Mouse (Mus musculus) neural tube, embryonic 15.5 days (tissue): ENCODE measurements around the gene Itgad. TPM values are rescaled to one million over a fixed set of nuclear protein-coding genes. Genes with fewer than 3 reads are reported as not detected.

ENCODE experiments used
- ATAC-seq: fragments of 200-750 bp; cut with Nextera tagmentation; 2 replicates; pipeline ENCODE4 v1.8.0; 2017; ENCODE audit warnings: mild to moderate bottlenecking, moderate TSS enrichment, moderate library complexity; ENCODE audit not compliant: low FRiP score
- H3K27ac ChIP-seq: fragments of 300-500 bp; sonication (generic); replicated peaks from 2 replicates; pipeline ENCODE4 v1.5.1; 2015; ENCODE audit warnings: mild to moderate bottlenecking, inconsistent platforms
- H3K27me3 ChIP-seq: fragments of 300-500 bp; sonication (generic); replicated peaks from 2 replicates; pipeline ENCODE4 v1.6.1; 2015; ENCODE audit warnings: inconsistent platforms
- H3K36me3 ChIP-seq: fragments of 300-500 bp; sonication (generic); 2 replicates; pipeline ENCODE4 v1.6.1; 2015; ENCODE audit warnings: inconsistent platforms
- H3K4me1 ChIP-seq: fragments of 300-500 bp; sonication (generic); 2 replicates; pipeline ENCODE4 v1.6.1; 2015; ENCODE audit warnings: inconsistent platforms
- H3K4me2 ChIP-seq: fragments of 300-500 bp; sonication (generic); 2 replicates; pipeline ENCODE4 v1.6.1; 2015; ENCODE audit warnings: inconsistent platforms, mild to moderate bottlenecking, moderate library complexity
- H3K4me3 ChIP-seq: fragments of 300-500 bp; sonication (generic); replicated peaks from 2 replicates; pipeline ENCODE4 v1.5.1; 2015; ENCODE audit warnings: mild to moderate bottlenecking, inconsistent platforms
- H3K9ac ChIP-seq: fragments of 300-500 bp; sonication (generic); replicated peaks from 2 replicates; pipeline ENCODE4 v1.6.1; 2015; ENCODE audit warnings: mild to moderate bottlenecking, inconsistent platforms
- H3K9me3 ChIP-seq: fragments of 300-500 bp; sonication (generic); replicated peaks from 2 replicates; pipeline ENCODE4 v1.6.1; 2016; ENCODE audit warnings: inconsistent platforms
- WGBS: fragments of 180-500 bp; shearing (Covaris S2); methylation state at CpG from one replicate; pipeline ENCODE4 v1.1.7; 2015; ENCODE audit warnings: mixed read lengths; 5-methylcytosine and 5-hydroxymethylcytosine counted together
- polyA plus RNA-seq: library from polyadenylated mRNA; unstranded; fragments of >200 nt; fragmentation: Nextera tagmentation; extraction: Ambion mirVana; gene quantifications from 2 replicates; pipeline ENCODE4 v1.2.1, GENCODE M21; 2015

Itgad gene
- polyA plus RNA-seq, 1 experiment from 2014 or later, result 0.04 TPM

DNA sequence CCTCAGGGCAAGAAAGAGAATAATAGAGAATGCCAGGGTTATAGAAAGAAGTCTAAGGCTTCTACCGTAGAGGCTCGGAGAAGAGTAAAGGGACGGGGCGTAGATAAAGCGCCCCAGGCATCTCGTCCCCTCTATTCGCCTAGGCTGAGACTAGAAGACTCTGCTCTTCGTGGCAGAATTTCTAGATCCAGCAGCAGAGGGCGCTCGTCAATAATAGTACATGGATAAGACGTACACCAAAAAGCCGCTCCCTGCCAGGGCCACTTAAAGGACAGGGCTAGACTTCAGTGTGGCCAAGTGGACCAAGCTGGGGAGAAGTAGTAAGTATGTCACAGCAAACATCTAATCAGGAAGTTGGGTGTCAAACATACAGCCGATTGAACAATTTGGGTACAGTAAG lies 93.3 kb downstream of the Itgad start:
- WGBS, result 2% methylated on average over 13 of the region's 13 CpGs
- peak overlapping the region; percentile 65 for H3K9ac ChIP-seq
- H3K4me3 ChIP-seq, result peak overlapping the region; percentile 45
- peak; percentile 77 for ATAC-seq
- peaks cover 21% of the 10 kb centered on the region for H3K36me3 ChIP-seq
- no peaks in the 10 kb centered on the region for H3K9me3 ChIP-seq
- H3K4me1 ChIP-seq, result peaks cover 29% of the 10 kb centered on the region
- H3K4me2 ChIP-seq, result peak overlapping the region; percentile 59
- peak overlapping the region; percentile 84 for H3K27ac ChIP-seq
- 0 out of 2 replicates have a peak, but pooled peaks cover 2% of the 10 kb centered on the region for H3K27me3 ChIP-seq

DNA sequence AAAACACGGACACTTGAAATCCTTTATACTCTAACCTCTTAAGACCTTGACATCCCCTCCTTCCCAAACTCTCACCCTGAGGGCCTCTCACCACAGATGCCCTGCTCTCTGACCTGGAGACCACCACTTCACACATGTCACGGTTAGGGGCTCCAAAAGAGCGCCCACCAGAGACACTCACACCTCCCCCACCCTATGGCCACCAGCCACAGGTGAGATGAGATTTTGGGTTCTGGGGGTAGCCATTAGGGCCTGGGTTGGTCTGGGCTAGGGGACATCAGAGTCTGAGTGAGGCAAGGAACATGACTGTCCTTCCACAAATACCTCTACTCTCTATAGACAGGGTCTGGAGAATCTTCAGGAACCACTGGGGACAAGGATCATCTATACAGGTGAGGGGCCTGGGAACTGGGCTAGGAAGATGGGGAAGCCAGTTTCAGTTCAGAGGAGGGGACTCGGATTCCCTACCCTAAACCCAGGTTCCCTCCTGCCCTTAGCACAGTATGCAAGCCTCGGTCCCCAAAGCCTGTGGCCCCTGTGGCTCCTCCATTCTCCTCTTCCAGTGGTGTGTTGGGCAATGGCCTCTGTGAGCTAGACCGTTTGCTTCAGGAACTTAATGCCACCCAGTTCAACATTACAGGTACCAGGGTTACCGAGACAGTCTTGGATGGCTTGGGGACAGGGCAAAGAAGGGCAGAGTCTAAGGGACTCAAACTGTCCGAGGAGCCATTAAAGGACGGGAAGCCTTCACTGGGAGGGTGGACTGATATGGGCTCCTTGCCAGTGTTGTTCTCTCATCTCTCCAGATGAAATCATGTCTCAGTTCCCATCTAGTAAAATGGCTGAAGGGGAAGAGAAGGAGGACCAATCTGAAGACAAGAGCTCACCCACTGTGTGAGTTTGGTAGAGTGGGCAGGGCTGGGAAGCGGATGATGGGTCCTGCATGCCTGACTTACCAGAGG lies 94.2 kb downstream of the Itgad start:
- Histone ChIP-seq H3K9ac (no peak overlapping the region), H3K4me3 (peak overlapping the region; percentile 45; the same call in 1 of the 2 replicates), H3K4me2 (peak overlapping the region; percentile 59)

DNA sequence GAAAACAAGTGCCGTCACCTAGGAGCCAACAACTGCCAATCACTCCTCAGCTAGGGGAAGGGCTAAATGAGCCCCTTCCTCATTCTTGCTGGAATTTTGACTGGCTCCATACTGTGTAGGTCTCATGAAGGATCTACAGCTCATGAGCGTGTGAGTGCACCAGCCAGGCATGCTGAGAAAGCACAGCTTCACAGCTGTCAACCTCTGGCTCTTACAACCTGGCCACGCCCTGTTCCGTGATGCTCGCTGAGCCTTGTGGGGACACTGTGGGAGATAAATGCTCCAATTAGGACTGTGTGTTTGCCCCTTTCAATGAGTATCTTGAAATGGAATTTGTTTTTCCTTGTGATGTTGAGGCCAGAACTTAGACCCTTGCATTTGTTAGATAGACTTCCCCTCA lies 95.8 kb downstream of the Itgad start:
- ATAC-seq, result no peak
- 88% methylated on average over 5 of the region's 5 CpGs for WGBS
- H3K36me3 ChIP-seq, result peaks cover 2% of the 10 kb centered on the region; the same call in 1 of the 2 replicates
- no peak overlapping the region for H3K4me3 ChIP-seq
- H3K4me1 ChIP-seq, result peaks cover 37% of the 10 kb centered on the region
- no peak overlapping the region for H3K9ac ChIP-seq
- H3K27me3 ChIP-seq, result 0 out of 2 replicates have a peak, but pooled peaks cover 2% of the 10 kb centered on the region
- no peaks in the 10 kb centered on the region for H3K9me3 ChIP-seq
- H3K27ac ChIP-seq, result no peak overlapping the region
- H3K4me2 ChIP-seq, result no peak overlapping the region

More for the DNA sequence above, 94.2 kb downstream of the Itgad start:
- H3K27ac ChIP-seq, result no peak overlapping the region
- ATAC-seq, result no peak
- 84% methylated on average over 10 of the region's 10 CpGs for WGBS
- H3K4me1 ChIP-seq, result peaks cover 37% of the 10 kb centered on the region
- H3K36me3 ChIP-seq, result peaks cover 12% of the 10 kb centered on the region
- 0 out of 2 replicates have a peak, but pooled peaks cover 2% of the 10 kb centered on the region for H3K27me3 ChIP-seq
- H3K9me3 ChIP-seq, result no peaks in the 10 kb centered on the region

DNA sequence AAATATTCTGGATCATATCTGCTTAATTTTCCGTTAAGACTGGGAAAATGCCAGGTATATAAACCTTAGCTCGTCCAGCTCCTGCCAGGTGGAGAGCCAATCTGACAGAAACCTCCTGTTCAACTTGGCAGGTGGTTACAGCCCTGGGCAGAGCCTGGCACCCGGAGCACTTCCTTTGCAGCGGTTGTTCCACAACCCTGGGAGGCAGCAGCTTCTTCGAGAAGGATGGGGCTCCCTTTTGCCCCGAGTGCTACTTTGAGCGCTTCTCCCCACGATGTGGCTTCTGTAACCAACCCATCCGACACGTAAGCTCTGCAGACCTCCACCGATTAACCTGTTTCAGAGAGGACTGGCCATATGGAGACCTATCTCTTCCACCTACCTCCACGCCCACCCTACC lies 97.8 kb downstream of the Itgad start:
- Histone ChIP-seq H3K27me3 (0 out of 2 replicates have a peak, but pooled peaks cover 2% of the 10 kb centered on the region), H3K4me1 (peaks cover 22% of the 10 kb centered on the region), H3K9me3 (no peaks in the 10 kb centered on the region), H3K27ac (no peak overlapping the region), H3K9ac (peak overlapping the region; percentile 43; the same call in 1 of the 2 replicates), H3K4me3 (peak overlapping the region; percentile 42), H3K36me3 (no peaks in the 10 kb centered on the region), H3K4me2 (peak overlapping the region; percentile 70)
- WGBS, result 44% methylated on average over 12 of the region's 12 CpGs
- no peak for ATAC-seq

DNA sequence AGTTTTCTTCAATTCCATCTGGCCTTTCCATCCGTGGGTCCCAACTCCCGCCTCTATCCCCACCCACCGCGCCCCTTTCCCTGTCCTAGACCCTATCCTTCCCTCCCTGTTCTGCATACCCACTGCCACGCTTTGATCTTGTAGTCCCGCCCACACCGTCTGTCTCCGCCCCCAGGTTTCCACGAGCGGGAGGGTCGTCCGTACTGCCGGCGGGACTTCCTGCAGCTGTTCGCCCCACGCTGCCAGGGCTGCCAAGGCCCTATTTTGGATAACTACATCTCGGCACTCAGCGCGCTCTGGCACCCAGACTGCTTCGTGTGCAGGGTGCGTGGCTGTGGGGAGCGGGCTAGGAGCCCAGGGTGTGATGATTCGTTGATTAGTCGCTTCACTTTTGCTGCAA lies 98.4 kb downstream of the Itgad start:
- H3K4me2 ChIP-seq, result peak overlapping the region; percentile 70
- 7% methylated on average over 24 of the region's 24 CpGs for WGBS
- no peaks in the 10 kb centered on the region for H3K9me3 ChIP-seq
- no peaks in the 10 kb centered on the region for H3K36me3 ChIP-seq
- peaks cover 18% of the 10 kb centered on the region for H3K4me1 ChIP-seq
- peak overlapping the region; percentile 42 for H3K4me3 ChIP-seq
- ATAC-seq, result peak; percentile 76
- peak overlapping the region; percentile 43 for H3K9ac ChIP-seq
- no peak overlapping the region for H3K27ac ChIP-seq
- 0 out of 2 replicates have a peak, but pooled peaks cover 2% of the 10 kb centered on the region for H3K27me3 ChIP-seq

DNA sequence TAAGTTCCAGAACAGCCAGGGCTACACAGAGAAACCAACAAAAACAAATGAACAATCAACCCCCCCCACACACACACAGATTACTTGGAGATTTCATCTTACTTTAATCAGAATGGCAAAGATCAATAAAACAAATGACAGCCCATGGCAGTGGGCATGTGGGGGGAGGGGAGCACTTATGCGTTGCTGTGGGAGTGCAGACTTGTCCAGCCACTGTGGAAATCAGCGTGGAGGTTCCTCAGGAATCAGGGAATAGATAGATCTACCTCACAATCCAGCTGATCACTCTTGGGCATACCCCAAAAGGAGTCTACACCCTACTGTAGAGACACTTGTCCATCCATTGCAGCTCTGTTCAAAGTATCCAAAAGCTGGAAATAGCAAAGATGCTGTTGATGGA lies 100.8 kb downstream of the Itgad start:
- H3K9ac ChIP-seq, result no peak overlapping the region
- no peak overlapping the region for H3K4me3 ChIP-seq
- H3K27me3 ChIP-seq, result 0 out of 2 replicates have a peak, but pooled peaks cover 2% of the 10 kb centered on the region
- ATAC-seq, result no peak
- H3K27ac ChIP-seq, result no peak overlapping the region
- H3K36me3 ChIP-seq, result no peaks in the 10 kb centered on the region
- H3K9me3 ChIP-seq, result no peaks in the 10 kb centered on the region
- no peak overlapping the region for H3K4me2 ChIP-seq
- H3K4me1 ChIP-seq, result peaks cover 18% of the 10 kb centered on the region
- 67% methylated on average over 2 of the region's 2 CpGs for WGBS

DNA sequence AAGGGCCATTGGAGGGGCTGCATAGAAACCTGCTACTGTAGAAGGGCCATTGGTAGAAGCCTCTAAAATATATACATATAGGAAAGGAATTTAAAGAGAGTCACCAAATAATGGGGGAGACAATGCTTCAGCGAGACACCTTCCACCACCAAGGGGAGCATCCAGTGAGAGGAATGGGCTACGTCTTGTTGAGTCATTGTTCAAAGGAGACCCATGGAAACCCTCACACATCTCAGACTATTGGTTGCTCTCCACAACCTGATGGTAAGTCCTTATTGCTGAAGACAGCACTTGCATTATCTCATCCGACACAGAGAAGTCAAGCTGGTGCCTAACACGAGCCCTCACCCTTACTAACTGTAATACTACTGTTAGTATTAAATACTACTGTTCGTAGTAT lies 101.6 kb downstream of the Itgad start:
- WGBS, result 93% methylated on average over 5 of the region's 5 CpGs
- Histone ChIP-seq H3K27me3 (0 out of 2 replicates have a peak, but pooled peaks cover 2% of the 10 kb centered on the region), H3K27ac (no peak overlapping the region), H3K4me3 (no peak overlapping the region), H3K9me3 (no peaks in the 10 kb centered on the region), H3K4me2 (no peak overlapping the region), H3K4me1 (peaks cover 18% of the 10 kb centered on the region), H3K9ac (no peak overlapping the region), H3K36me3 (no peaks in the 10 kb centered on the region)
- no peak for ATAC-seq

DNA sequence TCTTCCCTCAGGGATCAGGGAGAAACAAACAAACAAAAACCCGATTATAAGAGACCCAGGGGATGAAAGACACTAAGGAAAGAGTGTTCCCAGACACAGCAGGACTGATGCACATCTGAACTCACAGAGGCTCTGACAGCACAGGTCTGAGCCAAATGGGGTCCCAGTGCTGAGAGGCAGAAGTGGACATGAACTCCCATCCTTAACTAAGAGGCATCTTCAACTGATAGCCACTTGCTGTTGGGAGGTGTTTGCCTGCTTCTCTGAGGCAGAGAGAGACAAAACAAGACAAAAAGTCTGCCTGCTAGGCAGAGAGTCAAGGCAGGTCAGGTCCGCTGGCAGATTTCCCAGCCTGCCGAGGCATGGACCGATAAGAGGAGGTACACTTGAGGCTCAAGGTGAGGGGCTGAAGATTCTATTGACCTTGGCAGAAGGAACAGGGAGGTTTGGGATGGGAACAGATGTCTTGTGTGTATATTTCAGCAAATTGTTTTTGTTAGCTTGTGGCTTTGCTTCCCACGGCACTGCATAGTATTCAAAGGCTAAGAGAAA lies 102.7 kb downstream of the Itgad start:
- no peak for ATAC-seq
- 57% methylated on average over 5 of the region's 5 CpGs for WGBS

DNA sequence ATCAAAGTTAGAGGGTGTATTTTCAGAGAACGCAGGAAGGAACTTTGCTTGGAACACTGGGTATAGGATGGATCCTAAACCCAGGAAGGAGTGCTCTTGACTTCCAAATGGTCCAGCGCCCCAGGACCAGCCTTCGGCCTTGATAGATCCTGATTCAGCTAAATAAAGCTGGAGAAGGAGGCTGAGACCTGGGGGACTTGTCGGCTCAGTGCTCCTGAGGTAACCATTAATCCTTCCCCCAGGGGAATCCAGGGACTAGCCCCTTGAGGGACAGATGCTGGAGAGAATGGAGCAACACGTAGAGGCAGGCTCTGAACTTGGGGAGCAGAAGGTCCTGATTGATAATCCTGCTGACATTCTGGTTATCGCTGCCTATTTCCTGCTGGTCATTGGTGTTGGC lies 111.2 kb downstream of the Itgad start, which contains the start of gene Slc5a2:
TSS of gene Slc5a2 (plus strand) at position 247 of the 400 bp plus-strand sequence.
- no peak for ATAC-seq
- 89% methylated on average over 6 of the region's 6 CpGs for WGBS
- Histone ChIP-seq H3K36me3 (no peaks in the 10 kb centered on the region), H3K4me1 (no peaks in the 10 kb centered on the region), H3K9me3 (no peaks in the 10 kb centered on the region), H3K27me3 (no peaks in the 10 kb centered on the region), H3K4me2 (no peak within 1 kb of the TSS), H3K9ac (no peak within 1 kb of the TSS), H3K4me3 (no peak within 1 kb of the TSS), H3K27ac (no peak within 1 kb of the TSS)

More for the DNA sequence above, 102.7 kb downstream of the Itgad start:
- Histone ChIP-seq H3K36me3 (no peaks in the 10 kb centered on the region), H3K4me2 (no peak overlapping the region), H3K9ac (no peak overlapping the region), H3K9me3 (no peaks in the 10 kb centered on the region), H3K27me3 (0 out of 2 replicates have a peak, but pooled peaks cover 2% of the 10 kb centered on the region), H3K27ac (no peak overlapping the region), H3K4me3 (no peak overlapping the region), H3K4me1 (peaks cover 14% of the 10 kb centered on the region)

DNA sequence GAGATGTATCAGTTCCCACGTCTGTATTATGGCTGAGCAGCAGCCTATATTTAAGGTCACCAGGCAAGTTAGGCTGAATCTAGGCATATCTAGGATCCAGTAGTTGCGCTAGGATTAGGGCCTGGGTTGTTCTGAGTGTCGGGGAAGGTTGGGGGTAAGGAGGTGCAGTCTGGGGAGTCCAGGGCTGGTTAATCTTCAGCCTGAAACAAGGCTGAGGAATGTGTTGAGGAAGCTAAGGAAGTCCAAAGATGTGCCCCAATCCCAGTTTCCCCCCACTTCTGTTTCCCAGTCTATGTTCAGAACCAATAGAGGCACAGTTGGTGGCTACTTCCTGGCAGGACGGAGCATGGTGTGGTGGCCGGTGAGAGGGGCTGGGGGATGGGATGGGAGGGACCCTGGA lies 111.9 kb downstream of the Itgad start:
- Histone ChIP-seq H3K36me3 (no peaks in the 10 kb centered on the region; the same call in 1 of the 2 replicates), H3K9me3 (no peaks in the 10 kb centered on the region), H3K27ac (no peak overlapping the region), H3K4me1 (no peaks in the 10 kb centered on the region), H3K4me2 (no peak overlapping the region), H3K9ac (no peak overlapping the region), H3K27me3 (no peaks in the 10 kb centered on the region), H3K4me3 (no peak overlapping the region)
- WGBS, result 73% methylated on average over 5 of the region's 5 CpGs
- no peak for ATAC-seq

DNA sequence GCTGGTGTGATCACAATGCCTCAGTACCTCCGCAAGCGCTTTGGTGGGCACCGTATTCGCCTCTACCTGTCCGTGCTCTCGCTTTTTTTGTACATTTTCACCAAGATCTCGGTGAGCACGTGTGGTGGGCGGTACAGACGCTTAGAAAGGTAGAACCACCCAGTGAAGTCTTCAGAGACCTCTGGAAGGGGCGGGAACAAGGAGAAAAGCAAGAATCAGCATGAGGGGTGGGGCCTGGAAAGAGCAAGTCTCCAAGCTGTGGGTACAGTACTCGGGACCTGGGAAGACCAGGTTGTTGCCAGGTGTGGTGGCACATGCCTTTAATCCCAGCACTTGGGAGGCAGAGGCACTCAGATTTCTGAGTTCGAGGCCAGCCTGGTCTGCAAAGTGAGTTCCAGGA lies 113.2 kb downstream of the Itgad start:
- ATAC-seq, result no peak
- H3K27ac ChIP-seq, result no peak overlapping the region
- peaks cover 8% of the 10 kb centered on the region for H3K36me3 ChIP-seq
- H3K4me3 ChIP-seq, result no peak overlapping the region
- no peaks in the 10 kb centered on the region for H3K4me1 ChIP-seq
- WGBS, result 73% methylated on average over 13 of the region's 13 CpGs
- no peak overlapping the region for H3K9ac ChIP-seq
- no peaks in the 10 kb centered on the region for H3K9me3 ChIP-seq
- H3K27me3 ChIP-seq, result no peaks in the 10 kb centered on the region
- no peak overlapping the region for H3K4me2 ChIP-seq
